Mouse (Mus musculus): Measurements from ENCODE around the gene 1700016H13Rik. TPM values are rescaled to one million over a fixed set of nuclear protein-coding genes. Genes with fewer than 3 reads are reported as not detected.

The 1700016H13Rik gene
- 0.26 and 0.31 TPM in 2 replicates for polyA plus RNA-seq (2016; fragmentation: Nextera tagmentation; extraction: Ambion mirVana)

DNA sequence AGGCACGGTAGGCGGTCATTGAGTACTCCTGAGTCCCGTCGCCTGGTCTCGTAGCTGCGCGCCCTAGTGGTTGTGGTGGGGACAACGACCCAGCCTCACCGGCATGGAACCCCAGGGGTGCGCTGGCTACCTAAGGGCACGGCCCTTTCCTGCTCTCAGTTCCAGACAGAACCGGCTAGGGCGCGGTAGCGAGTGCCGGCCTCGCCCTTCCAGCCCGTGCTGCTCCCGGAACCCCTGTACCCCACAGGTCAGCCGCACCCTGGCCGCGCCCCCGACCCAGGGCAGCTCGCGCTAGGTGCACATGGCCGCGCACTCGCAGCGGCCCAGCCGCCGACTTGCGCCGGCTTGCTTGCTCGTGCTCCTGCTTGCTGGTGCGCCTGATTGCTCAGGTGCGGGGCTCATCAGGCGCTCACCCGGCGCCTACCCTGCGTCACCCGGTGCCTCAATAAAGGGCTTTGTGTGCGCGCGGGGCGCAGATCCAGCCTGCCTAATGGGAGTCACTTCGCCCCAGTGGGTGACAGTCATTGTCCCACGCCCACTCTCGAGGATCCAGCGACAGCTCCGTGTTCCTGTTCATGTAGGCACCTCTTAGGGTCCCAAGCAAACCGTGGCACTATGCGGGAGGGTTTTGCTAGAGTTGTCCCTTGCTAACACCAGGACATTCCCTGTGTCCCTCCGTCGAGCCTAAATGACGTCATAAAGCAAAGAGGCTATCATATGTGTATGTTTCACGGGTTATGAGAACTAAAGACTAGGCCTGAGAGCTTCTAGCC is at the start of gene 1700016H13Rik:
Gene 1700016H13Rik (minus strand): TSS at position 665 of the 773 bp plus-strand sequence.
- peaks cover 4% of the 10 kb centered on the region for H3K27me3 ChIP-seq (replicated peaks; ENCODE audit: low read depth, poor library complexity, severe bottlenecking)
- 0 out of 2 replicates have a peak, but pooled peaks cover 6% of the 10 kb centered on the region for H3K4me1 ChIP-seq
- H3K27ac ChIP-seq (replicated peaks), result peak within 1 kb of the TSS; percentile 81
- peak within 1 kb of the TSS; percentile 65 for H3K4me3 ChIP-seq
- DNase-seq (ENCODE audit: low spot score), result peak; percentile 85
- H3K9me3 ChIP-seq, result no peaks in the 10 kb centered on the region
- no peaks in the 10 kb centered on the region for H3K36me3 ChIP-seq (replicated peaks)
- 2% methylated on average over 56 of the region's 56 CpGs for WGBS

GRCm38 (mm10) chr5:103705331-103705730 is 49.5 kb upstream of the 1700016H13Rik start:
- 96% methylated on average over 4 of the region's 4 CpGs for WGBS
- H3K27me3 ChIP-seq (replicated peaks; ENCODE audit: low read depth, poor library complexity, severe bottlenecking), result no peaks in the 10 kb centered on the region
- no peaks in the 10 kb centered on the region for H3K36me3 ChIP-seq (replicated peaks)
- no peak overlapping the region for H3K27ac ChIP-seq (replicated peaks)
- no peak overlapping the region for H3K4me3 ChIP-seq
- H3K9me3 ChIP-seq, result no peaks in the 10 kb centered on the region
- no peaks in the 10 kb centered on the region for H3K4me1 ChIP-seq
- DNase-seq (ENCODE audit: low spot score), result no peak

GRCm38 (mm10) chr5:103702527-103702926 is 46.7 kb upstream of the 1700016H13Rik start:
- Histone ChIP-seq H3K4me3 (no peak overlapping the region), H3K9me3 (no peaks in the 10 kb centered on the region), H3K27ac (replicated peaks) (no peak overlapping the region), H3K27me3 (replicated peaks; ENCODE audit: low read depth, poor library complexity, severe bottlenecking) (peaks cover 2% of the 10 kb centered on the region; the same call in 1 of the 2 replicates), H3K36me3 (replicated peaks) (no peaks in the 10 kb centered on the region), H3K4me1 (peaks cover 2% of the 10 kb centered on the region)
- no peak for DNase-seq (ENCODE audit: low spot score)
- WGBS, result 85% methylated on average over 6 of the region's 6 CpGs

DNA sequence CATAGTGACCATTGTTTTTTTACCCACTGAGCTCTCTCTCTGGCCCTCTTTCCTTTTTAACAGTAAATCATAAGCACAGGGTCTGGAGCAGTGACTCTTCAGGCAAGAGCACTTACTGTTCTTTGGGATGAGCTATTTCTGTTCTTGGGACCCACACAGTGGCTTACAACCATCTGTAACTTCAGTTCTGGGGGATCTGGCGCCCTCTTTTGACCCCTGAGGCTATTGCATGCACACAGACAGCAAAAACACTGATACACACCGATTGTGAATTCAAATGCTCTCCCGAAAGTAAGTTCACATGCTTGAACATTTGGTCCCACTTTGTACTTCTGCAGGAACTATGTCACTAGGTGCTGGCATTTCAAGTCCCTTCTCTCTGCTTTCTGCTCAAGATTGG is 45.7 kb upstream of the 1700016H13Rik start:
- Histone ChIP-seq H3K4me3 (no peak overlapping the region), H3K27ac (replicated peaks) (no peak overlapping the region), H3K9me3 (no peaks in the 10 kb centered on the region), H3K4me1 (peaks cover 10% of the 10 kb centered on the region), H3K36me3 (replicated peaks) (no peaks in the 10 kb centered on the region), H3K27me3 (replicated peaks; ENCODE audit: low read depth, poor library complexity, severe bottlenecking) (peaks cover 4% of the 10 kb centered on the region; the same call in 1 of the 2 replicates)
- DNase-seq (ENCODE audit: low spot score), result no peak
- WGBS, result 66% methylated on average over 3 of the region's 3 CpGs

DNA sequence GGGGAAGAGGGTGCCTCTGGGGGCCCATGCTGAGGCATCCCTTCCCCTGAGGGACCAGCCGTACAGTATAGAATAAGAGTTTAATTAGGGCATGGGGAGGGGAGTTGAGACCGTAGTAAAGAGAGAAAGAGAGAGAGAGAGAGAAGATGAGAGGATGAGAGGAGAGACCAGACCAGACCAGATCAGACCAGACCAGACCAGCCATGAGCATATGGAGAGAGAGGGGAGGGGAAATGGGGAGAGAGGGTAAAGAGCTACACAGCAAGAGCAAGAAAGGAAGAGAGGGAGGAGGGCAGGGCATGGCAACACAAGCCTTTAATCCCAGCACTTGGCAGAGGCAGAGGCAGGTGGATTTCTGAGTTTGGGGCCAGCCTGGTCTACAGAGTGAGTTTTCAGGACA is 44.9 kb upstream of the 1700016H13Rik start:
- 81% methylated on average over 2 of the region's 2 CpGs for whole genome bisulfite sequencing
- Histone ChIP-seq H3K4me1 (peaks cover 10% of the 10 kb centered on the region), H3K27me3 (replicated peaks; ENCODE audit: low read depth, poor library complexity, severe bottlenecking) (peaks cover 8% of the 10 kb centered on the region; the same call in 1 of the 2 replicates), H3K4me3 (no peak overlapping the region), H3K36me3 (replicated peaks) (no peaks in the 10 kb centered on the region), H3K9me3 (no peaks in the 10 kb centered on the region), H3K27ac (replicated peaks) (no peak overlapping the region)
- DNase-seq (ENCODE audit: low spot score), result no peak

DNA sequence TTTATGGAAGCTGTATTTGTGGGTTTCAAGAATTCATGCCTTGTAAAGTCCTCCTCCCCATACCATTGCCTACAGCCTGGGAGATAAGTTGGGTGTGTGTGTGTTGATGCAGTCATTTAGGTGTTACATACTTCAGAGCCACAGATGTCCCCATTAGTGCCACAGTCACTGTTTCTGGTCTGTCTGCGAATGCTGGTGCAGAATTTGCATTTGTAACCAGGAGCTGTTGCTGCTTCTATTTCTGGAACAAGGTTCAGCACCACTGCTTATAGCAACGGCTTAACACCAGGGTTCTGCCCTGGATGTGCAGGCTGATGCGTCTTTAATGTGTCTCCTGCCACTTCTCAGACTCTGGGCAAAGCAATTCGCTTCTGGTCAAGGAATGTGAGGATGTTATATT is 43.7 kb upstream of the 1700016H13Rik start:
- H3K36me3 ChIP-seq (replicated peaks), result no peaks in the 10 kb centered on the region
- peaks cover 19% of the 10 kb centered on the region for H3K27me3 ChIP-seq (replicated peaks; ENCODE audit: low read depth, poor library complexity, severe bottlenecking)
- no peaks in the 10 kb centered on the region for H3K9me3 ChIP-seq
- H3K27ac ChIP-seq (replicated peaks), result no peak overlapping the region
- H3K4me1 ChIP-seq, result peaks cover 10% of the 10 kb centered on the region
- WGBS, result 64% methylated on average over 4 of the region's 4 CpGs
- H3K4me3 ChIP-seq, result no peak overlapping the region
- no peak for DNase-seq (ENCODE audit: low spot score)

GRCm38 (mm10) chr5:103698577-103698976 is 42.8 kb upstream of the 1700016H13Rik start:
- no peaks in the 10 kb centered on the region for H3K36me3 ChIP-seq (replicated peaks)
- no peak overlapping the region for H3K4me3 ChIP-seq
- no peak for DNase-seq (ENCODE audit: low spot score)
- WGBS, result 79% methylated on average over 4 of the region's 4 CpGs
- peaks cover 13% of the 10 kb centered on the region for H3K4me1 ChIP-seq
- H3K9me3 ChIP-seq, result no peaks in the 10 kb centered on the region
- H3K27me3 ChIP-seq (replicated peaks; ENCODE audit: low read depth, poor library complexity, severe bottlenecking), result peaks cover 28% of the 10 kb centered on the region
- no peak overlapping the region for H3K27ac ChIP-seq (replicated peaks)

GRCm38 (mm10) chr5:103697875-103698491 is 42.2 kb upstream of the 1700016H13Rik start:
- H3K4me1 ChIP-seq, result peaks cover 19% of the 10 kb centered on the region
- H3K4me3 ChIP-seq, result no peak overlapping the region
- no peak overlapping the region for H3K27ac ChIP-seq (replicated peaks)
- no peaks in the 10 kb centered on the region for H3K36me3 ChIP-seq (replicated peaks)
- DNase-seq (ENCODE audit: low spot score), result no peak
- WGBS, result 70% methylated on average over 5 of the region's 5 CpGs
- peaks cover 34% of the 10 kb centered on the region for H3K27me3 ChIP-seq (replicated peaks; ENCODE audit: low read depth, poor library complexity, severe bottlenecking)
- H3K9me3 ChIP-seq, result no peaks in the 10 kb centered on the region

- DNase-seq (ENCODE audit: low spot score), result no peak
- Histone ChIP-seq H3K9me3 (no peaks in the 10 kb centered on the region), H3K27ac (replicated peaks) (no peak overlapping the region), H3K36me3 (replicated peaks) (no peaks in the 10 kb centered on the region), H3K27me3 (replicated peaks; ENCODE audit: low read depth, poor library complexity, severe bottlenecking) (peaks cover 43% of the 10 kb centered on the region), H3K4me1 (peaks cover 31% of the 10 kb centered on the region), H3K4me3 (no peak overlapping the region)
- 49% methylated on average over 6 of the region's 6 CpGs for WGBS
These were observed 38.3 kb upstream of the 1700016H13Rik start for GRCm38 (mm10) chr5:103694094-103694493.

DNA sequence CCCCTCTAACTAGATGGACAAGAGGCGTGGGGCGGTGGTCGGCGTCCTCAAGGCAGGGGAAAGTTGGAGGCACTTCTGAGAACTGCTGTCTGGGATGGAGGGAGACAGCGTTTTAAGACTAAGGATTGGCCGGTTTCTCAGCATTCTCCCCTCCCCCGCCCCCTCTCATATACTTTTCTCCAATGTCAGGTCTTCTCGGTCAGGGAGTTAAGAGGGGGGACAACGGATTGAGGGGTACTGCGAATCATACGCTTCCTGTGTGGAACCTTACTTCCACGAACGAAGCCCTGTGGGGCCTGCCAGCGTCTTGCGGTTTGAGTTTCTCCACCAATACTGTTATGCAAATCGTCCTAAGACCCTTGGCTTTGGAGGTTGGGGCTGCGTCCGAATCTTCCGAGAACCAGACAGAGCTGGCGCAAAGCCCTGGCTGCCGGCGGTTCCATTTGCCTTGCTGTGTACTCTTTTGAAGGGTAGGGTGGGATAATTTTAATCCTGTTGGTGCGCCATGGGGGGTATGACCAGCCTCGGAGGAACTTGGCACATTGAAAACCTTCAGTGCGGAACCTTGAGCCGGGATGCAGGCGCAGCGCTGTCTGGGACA is 37.3 kb upstream of the 1700016H13Rik start:
- under 1% methylated on average over 28 of the region's 28 CpGs for WGBS
- Histone ChIP-seq H3K27me3 (replicated peaks; ENCODE audit: low read depth, poor library complexity, severe bottlenecking) (peaks cover 43% of the 10 kb centered on the region), H3K4me1 (peaks cover 31% of the 10 kb centered on the region), H3K36me3 (replicated peaks) (no peaks in the 10 kb centered on the region), H3K4me3 (peak overlapping the region; percentile 64), H3K27ac (replicated peaks) (no peak overlapping the region), H3K9me3 (no peaks in the 10 kb centered on the region)
- DNase-seq (ENCODE audit: low spot score), result peak; percentile 56

DNA sequence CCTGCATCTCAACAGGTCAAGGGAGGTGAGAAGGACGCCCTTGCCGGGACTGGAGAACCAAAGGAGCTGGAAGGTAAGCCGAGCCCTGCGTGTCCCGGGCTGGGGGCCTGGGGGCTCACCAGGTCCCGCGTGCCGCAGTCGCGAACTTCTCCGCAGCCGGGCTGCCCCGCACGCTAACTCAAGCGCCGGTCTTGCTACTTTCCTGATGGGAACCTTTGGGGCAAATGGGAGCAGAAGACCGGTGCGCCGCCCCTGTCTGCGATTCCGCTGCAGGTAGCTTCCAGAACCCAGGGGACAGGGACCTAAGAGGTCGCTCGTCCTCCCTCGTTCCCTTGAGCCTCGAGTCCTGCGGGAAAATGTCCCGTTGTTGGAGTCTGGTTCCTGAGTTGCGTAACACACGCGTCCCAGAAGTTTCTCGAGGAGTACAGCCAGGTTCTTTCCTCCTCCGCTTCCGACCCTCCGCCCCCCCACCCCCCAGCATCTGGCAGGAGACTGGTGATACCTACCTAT is 36.8 kb upstream of the 1700016H13Rik start:
- Histone ChIP-seq H3K9me3 (no peaks in the 10 kb centered on the region), H3K36me3 (replicated peaks) (no peaks in the 10 kb centered on the region), H3K27ac (replicated peaks) (peak overlapping the region; percentile 49; the same call in 1 of the 2 replicates), H3K4me1 (peaks cover 29% of the 10 kb centered on the region), H3K27me3 (replicated peaks; ENCODE audit: low read depth, poor library complexity, severe bottlenecking) (peaks cover 42% of the 10 kb centered on the region), H3K4me3 (peak overlapping the region; percentile 64)
- under 1% methylated on average over 34 of the region's 34 CpGs for WGBS
- DNase-seq (ENCODE audit: low spot score), result peak; percentile 49

All from embryonic facial prominence, embryonic 10.5 days (tissue).